Mouse (Mus musculus) ovary, adult 18-20 months (tissue): ENCODE data around the gene Rad9b.
"Not testable (repeated sequence)": the region's sequence is repeated elsewhere in the genome, so short reads cannot be mapped to it uniquely, and the experiment has no call there.

Experiments used
- DNase-seq: peaks from one replicate; pipeline ENCODE4 v3.0.0; 2022; ENCODE audit warnings: low spot score, mixed read lengths

Rad9b gene

GRCm38 (mm10) chr5:122371591-122372191 is 17.7 kb upstream of the Rad9b start, which contains the start of gene Gpn3:
TSS of gene Gpn3 (plus strand) at chr5:122371876.
- DNase-seq, result peak; percentile 18

GRCm38 (mm10) chr5:122354492-122355067 is 547 bp upstream of the Rad9b start:
- DNase-seq, result no peak

GRCm38 (mm10) chr5:122345777-122346176 is 8.3 kb downstream of the Rad9b start:
- no peak for DNase-seq

GRCm38 (mm10) chr5:122344260-122344659 is 9.8 kb downstream of the Rad9b start:
- DNase-seq, result peak; percentile 39

GRCm38 (mm10) chr5:122343768-122344167 is 10.3 kb downstream of the Rad9b start:
- no peak for DNase-seq

- no peak for DNase-seq
Observed at GRCm38 (mm10) chr5:122342874-122343273, 11.2 kb downstream of the Rad9b start.

- DNase-seq, result no peak
Observed at GRCm38 (mm10) chr5:122336554-122337294, 17.3 kb downstream of the Rad9b start.

- no peak for DNase-seq
Observed at GRCm38 (mm10) chr5:122334682-122335081, 19.4 kb downstream of the Rad9b start.

- DNase-seq, result no peak
Observed at GRCm38 (mm10) chr5:122330269-122330668, 23.8 kb downstream of the Rad9b start.

- no peak for DNase-seq
Observed at GRCm38 (mm10) chr5:122327283-122327682, 26.8 kb downstream of the Rad9b start.

GRCm38 (mm10) chr5:122325477-122325876 is 28.6 kb downstream of the Rad9b start:
- no peak for DNase-seq

- DNase-seq, result no peak
Observed at GRCm38 (mm10) chr5:122324608-122325431, 29.2 kb downstream of the Rad9b start.

GRCm38 (mm10) chr5:122323523-122323922 is 30.5 kb downstream of the Rad9b start:
- no peak for DNase-seq

- no peak for DNase-seq
Observed at GRCm38 (mm10) chr5:122320205-122320781, 33.7 kb downstream of the Rad9b start.

GRCm38 (mm10) chr5:122319474-122320204 is 34.4 kb downstream of the Rad9b start:
- DNase-seq, result no peak

GRCm38 (mm10) chr5:122318976-122319375 is 35.1 kb downstream of the Rad9b start:
- not testable (repeated sequence) for DNase-seq

- DNase-seq, result no peak
Observed at GRCm38 (mm10) chr5:122318100-122318499, 35.9 kb downstream of the Rad9b start.

GRCm38 (mm10) chr5:122317329-122318045 is 36.5 kb downstream of the Rad9b start:
- DNase-seq, result no peak

GRCm38 (mm10) chr5:122314966-122315667 is 38.9 kb downstream of the Rad9b start:
- DNase-seq, result peak; percentile 85
